Mouse (Mus musculus) c-Kit-positive CD71-negative TER-119-negative erythroid progenitor cells, embryonic 14.5 days (primary cell): ENCODE measurements at regions not wholly inside any gene's neighbourhood (a gene's known extent, or its start where the extent isn't known, plus 50 kb on each side); places are given as distances from the start of the nearest gene placed in this dataset.

ENCODE experiments used
- DNase-seq: peaks from one replicate; pipeline ENCODE4 v3.0.0-alpha.2; 2013; ENCODE audit warnings: low read depth

DNA sequence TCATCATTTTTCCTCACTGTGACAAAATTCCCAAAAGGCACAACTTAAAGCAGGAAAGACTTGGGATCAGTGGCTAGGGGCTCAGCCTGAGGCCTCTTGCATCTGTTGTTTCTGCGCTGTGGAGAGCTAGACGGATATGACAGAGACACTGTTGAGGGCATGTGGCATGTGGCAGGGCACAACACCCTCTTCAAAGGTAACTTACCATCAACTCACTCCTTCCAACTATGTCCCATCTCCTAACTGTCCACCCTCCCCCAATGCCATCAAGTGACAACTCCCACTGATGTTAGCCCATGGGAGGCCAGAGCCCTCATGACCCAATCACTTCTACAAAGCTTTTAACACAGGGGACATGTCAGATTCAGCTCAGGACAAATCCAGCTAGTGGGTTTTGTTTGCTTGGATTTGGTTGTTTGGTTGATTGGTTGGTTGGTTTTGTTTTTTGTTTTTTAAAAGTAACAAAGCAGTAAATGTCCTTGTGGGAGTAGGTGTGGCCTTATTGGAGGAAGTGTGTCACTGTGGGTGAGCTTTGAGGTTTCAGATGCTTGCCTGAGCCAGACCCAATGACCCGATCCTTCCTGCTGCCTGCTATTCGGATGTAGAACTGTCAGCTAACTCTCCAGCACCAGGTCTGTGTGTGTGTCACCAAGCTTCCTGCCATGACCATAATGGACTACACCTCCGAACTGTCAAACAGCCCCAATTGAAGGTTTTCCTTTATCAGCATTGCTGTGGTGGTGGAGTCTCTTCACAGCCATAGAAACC, 53.2 kb upstream of the Lef1 start:
- DNase-seq, result peak; percentile 10

GRCm38 (mm10) chr3:131054241-131054972, 55.9 kb upstream of the Lef1 start:
- no peak for DNase-seq

DNA sequence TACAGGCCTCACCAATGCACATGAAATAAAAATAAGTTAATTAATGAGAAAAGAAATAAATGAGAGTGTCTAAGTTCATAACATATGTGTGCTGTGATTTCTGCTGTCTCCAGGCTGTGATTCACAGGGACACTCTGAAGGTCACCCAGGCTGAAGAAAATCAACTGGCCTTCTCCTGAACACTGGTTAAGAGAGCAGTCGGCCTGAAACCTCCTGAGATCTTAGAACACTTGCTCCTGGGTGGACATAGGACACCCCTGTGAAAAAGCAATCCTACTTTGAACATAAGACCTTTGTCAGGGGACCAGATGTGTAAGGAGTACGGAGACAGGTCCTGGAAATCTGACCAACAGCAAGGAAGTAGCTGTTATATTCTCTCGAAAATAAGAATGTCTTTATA, 62.6 kb upstream of the Lef1 start:
- DNase-seq, result no peak

GRCm38 (mm10) chr3:131046412-131046811, 63.9 kb upstream of the Lef1 start:
- DNase-seq, result no peak

DNA sequence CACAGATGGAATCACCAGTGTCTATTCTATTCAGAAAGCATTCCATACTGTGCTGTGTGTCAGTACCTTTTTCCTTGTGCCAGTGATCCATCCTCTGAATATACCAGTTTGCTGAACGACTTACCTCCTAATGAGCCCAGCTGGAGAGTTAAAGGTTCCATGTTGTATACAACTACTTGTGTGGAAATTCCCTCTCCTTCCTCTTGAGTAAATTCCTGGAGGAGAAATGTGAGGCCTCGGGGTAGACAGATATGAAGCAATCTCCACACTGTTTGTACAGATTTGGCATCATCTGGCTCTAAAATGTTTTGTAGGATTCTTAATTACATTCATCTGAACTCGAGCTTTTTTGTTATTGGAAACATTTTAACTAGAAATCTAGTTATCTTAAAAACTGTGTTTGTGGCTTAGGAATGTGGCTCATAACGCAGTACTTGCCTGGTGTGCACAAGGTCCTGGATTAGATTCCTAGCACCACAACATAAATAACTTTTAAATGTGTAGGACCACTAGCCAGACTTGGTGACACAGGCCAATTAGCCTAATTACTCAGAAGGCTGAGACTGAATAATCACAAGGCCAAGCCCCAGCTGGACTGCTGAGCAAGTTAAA, 70.0 kb upstream of the Lef1 start:
- no peak for DNase-seq

DNA sequence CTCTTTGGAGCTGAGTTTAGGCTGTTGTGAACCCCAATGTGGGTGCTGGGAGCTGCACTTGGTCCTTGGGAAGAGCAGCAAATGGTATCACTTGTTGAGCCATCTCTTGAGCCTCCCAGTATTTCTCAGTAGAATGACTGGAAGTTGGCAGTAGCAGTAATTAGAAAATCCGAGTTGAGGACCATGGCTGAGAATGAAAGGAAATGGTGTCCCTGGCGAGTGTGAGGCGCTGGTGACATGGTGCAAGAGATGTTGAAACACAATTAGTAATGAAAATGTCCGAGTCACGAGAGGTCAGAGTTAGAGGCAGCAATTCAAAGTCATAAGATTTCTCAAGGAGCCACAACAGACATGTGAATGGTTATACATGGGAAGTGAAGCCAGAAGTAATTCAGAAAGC, 73.2 kb upstream of the Lef1 start:
- DNase-seq, result no peak

DNA sequence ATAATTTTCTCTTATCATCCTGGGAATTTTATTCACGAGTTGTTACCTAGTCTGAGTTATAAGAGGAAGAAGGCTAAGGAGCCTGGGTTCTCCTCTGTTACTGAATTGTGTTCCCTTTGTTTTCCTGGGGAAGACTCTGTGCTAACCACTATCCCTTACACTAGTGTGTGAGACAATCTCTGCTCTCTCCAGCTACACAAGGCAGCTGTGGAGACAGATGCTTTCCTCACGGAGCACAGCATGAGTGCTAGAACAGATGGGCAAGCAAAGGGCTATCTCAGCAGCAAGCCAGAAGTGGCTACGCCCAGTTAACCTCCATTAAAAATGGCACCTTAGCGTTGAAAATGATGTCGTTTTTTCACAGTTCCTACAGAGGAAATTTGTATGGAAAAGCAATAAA, 75.5 kb upstream of the Lef1 start:
- no peak for DNase-seq

GRCm38 (mm10) chr3:131026336-131026735, 83.9 kb upstream of the Lef1 start:
- no peak for DNase-seq

DNA sequence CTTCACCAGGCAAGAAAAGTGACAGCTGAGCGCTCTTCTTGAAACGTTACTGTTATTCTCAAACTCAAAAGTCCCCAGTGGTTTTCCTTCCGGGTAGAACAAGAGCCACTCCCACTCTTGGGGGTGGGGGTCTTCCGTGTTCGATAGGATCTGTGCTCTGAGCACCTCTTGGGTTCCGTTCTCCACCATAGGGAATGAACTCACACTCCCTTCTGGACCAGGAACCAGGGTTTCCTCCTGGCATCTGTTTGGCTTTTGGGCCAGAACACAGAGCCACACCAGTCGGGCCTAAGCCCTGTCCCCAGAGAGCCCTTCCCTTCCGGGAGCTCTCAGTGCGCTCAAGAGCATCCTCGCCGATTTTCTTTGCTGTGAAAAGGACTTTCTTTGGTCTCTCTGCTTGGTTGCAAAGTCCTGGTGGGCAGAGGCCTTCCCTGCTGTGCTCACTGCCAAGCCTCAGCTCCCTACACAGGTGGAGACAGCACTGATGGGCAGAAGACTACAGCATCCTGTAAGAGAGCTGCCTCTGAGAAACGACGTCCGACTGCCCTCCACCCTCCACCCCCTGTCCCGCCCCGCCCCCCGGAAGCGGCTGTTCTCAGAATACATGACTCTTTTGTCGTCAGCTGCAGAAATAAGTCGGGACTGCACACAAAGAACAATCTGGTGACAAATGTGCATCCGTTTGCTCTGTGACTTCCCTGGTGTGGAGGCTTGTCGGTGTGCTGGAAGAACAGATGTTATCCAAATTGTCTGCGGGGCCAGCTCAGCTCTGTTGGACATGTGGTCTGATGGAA, 90.9 kb upstream of the Lef1 start:
- DNase-seq, result peak; percentile 30

GRCm38 (mm10) chr3:131017899-131018298, 92.4 kb upstream of the Lef1 start:
- DNase-seq, result no peak

DNA sequence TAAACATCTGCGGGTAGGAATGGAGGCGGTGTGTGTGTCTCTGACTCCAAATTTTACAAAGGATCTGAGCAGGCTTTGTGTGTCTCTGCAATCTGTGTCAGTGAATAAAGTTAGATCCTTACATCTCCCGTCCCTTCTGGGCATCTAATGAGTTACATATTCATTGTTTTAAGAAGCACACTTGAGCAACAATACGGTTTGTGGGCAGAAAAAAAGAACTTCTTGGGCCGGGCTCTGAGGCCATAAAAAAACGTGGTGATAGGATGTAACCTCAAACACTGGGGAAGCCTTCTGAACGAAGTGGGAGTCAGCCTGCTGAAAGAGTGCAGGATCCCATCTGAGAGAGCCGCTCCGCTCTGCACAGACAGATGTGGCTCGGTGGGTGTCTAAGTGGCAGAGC, 94.2 kb upstream of the Lef1 start:
- no peak for DNase-seq

- DNase-seq, result no peak
Measured at GRCm38 (mm10) chr3:131014092-131014716, 96.1 kb upstream of the Lef1 start.

GRCm38 (mm10) chr3:131000701-131001100, 109.6 kb upstream of the Lef1 start:
- DNase-seq, result no peak

- no peak for DNase-seq
Measured at GRCm38 (mm10) chr3:131000252-131000651, 110.0 kb upstream of the Lef1 start.

- DNase-seq, result no peak
Measured at GRCm38 (mm10) chr3:130999818-131000217, 110.5 kb upstream of the Lef1 start.

GRCm38 (mm10) chr3:130998433-130998832, 111.8 kb upstream of the Lef1 start:
- no peak for DNase-seq

GRCm38 (mm10) chr3:130996786-130997185, 113.5 kb upstream of the Lef1 start:
- DNase-seq, result no peak

DNA sequence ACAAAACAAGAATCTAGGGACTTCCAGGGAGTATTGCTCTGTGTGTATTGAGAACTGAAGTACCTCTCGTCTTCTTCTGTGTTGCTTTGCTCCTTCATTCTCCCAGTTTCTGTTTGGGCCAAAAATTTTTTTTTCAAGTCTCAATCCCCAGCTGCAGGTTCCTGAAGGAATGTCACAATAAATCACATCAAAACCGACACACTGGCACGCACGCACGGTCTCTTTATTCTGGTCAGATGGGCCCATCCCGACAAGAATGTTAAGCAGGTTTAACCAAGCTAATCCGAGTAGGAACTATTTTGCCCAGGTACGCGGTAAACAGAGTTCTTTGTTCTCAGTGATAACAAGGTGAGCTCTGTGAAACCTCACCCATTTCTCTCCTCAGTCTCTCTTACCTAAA, 118.3 kb upstream of the Lef1 start:
- no peak for DNase-seq

- no peak for DNase-seq
Measured at GRCm38 (mm10) chr3:130986708-130987107, 123.6 kb upstream of the Lef1 start.

- no peak for DNase-seq
Measured at GRCm38 (mm10) chr3:130986101-130986500, 124.2 kb upstream of the Lef1 start.

DNA sequence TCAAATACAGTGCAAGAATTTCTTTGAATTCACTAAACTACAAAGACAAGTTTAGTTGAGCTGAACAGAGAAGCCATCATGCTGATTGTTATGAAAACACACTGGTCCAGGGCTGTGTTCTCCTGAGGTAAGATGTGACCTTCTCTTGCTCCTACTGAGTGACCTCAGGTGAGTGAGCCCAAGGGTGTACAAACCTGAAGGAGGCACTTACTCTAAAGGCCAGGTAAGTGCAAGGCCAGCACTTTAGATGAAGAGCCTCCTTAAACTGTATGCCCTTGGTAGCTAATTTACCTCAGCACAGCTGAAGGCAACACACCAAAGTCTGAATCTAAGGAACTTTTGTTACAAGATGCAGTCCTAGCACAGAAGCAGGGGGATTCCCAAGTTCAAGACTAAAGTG, 128.7 kb upstream of the Lef1 start:
- no peak for DNase-seq
